Mouse (Mus musculus) Muller cell, postnatal 12 days (primary cell): ENCODE measurements around the gene Tuba8.
A peak's percentile ranks its signal among the peaks of the same experiment; 100 is the strongest.

Experiments
- DNase-seq: peaks from one replicate; pipeline ENCODE4 v3.0.0-alpha.2; 2015; ENCODE audit errors: inconsistent ontology term

Gene Tuba8

DNA sequence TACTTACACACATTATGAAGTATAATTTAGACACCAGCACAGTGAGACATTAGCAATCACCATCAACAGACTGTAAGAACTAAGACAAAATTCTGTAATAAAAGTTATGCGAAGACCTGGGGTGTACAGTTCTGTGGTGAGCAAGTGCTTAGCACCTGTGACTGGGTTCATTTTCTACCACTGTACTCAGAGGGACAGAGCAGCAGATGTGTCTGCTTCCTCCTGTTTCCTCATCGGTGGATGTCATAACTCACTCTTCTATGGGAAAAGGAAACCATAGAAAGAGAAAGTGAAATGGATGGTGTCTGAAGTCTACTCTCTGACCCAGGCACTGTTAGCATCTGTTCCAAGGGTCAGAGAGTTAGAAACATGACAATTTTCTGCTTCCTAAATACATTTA is 16.2 kb downstream of the Tuba8 start:
- no peak for DNase-seq

DNA sequence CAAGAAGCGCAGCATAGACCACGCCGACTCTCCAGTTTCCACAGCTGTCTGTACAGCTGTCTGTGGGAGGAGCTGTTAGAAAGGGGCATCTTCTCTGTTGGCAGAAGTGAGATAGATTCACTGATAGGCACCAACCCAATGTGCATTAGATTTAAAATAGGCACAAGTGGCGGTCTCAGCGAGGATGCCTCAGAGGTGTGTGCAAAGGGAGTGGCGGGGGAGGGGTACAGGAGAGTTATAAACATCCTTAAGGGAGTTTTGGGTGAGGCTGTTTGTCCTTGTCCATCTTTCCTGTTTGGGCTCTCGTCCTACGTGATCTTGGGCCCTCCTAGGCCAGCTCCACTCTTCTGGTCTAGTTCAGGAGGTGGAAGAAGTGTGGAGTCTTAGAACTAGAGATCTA is 17.9 kb downstream of the Tuba8 start:
- DNase-seq, result no peak

DNA sequence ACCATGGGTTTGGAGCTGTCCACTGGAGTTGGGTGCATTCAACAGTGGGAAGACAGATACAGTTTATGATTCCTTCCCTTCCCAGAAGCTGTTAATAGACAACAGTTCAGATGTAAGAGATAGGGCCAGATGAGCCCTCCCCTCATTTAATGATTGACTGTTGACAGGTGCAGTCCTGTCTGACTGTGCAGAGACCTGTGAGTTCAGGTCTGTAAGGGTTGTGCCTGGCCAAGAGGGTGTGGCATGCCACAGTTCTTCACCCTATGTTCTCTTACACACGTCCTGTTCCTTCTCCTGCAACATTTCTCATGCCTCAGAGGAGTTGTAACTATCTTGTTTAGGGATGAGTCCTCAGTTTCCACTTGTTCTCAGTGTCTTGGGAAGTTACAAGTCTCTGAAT is 22.2 kb downstream of the Tuba8 start:
- DNase-seq, result no peak

DNA sequence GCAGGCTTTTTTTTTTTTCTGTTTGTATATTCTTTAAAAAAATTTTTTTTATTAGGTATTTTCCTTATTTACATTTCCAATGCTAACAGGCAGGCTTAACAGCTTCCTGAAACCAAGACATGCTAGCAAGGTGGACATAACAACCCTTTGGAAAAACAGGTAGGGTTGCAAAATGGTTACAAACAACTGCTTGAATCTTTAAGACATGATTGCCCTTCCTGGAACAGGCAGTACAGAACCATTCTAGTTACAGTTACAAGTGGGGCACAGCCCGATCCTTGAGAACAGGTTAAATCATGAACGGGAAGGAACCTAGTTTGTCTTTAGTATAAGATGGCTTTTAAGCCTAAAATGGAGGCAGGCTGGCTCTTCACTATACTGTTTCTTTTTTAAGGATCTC is 25.9 kb downstream of the Tuba8 start:
- no peak for DNase-seq

DNA sequence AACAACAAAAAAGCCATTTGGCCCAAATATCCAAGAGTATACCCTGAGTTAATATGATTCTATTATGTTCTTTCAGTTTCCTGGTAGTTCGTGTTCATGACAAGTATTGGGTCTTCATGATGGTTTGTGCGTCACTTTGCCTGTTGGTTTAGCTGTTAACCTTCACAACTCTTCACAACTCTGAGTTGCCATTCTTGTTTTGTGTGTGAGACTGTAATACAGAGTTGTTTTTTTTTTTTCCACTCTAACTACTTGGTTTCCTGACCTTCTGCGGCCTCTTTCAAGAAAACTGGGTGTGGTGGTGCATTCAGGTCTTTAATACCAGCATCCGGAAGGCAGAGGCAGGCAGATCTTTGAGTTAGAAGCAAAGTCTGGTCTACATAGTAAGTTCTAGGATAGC is 27.7 kb downstream of the Tuba8 start:
- DNase-seq, result no peak

DNA sequence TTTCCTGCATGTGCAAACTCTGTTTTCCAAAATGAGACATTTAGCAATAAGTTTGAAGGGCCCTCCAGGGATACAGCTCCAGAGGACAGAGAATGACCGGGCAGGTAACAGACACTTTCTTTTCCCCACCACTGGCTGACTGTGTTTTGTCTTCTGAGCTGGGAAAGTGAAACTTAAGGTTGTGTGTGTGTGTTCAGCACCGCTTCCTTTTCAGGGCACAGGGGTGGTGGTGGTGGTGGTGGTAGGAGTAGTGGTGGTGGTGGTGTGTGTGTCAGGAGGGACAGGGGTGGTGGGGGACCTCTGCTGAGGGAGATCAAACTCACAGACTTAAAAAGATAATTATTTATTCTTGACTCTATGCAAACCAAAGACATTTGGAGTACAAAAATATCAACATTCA is 31.3 kb downstream of the Tuba8 start:
- no peak for DNase-seq

DNA sequence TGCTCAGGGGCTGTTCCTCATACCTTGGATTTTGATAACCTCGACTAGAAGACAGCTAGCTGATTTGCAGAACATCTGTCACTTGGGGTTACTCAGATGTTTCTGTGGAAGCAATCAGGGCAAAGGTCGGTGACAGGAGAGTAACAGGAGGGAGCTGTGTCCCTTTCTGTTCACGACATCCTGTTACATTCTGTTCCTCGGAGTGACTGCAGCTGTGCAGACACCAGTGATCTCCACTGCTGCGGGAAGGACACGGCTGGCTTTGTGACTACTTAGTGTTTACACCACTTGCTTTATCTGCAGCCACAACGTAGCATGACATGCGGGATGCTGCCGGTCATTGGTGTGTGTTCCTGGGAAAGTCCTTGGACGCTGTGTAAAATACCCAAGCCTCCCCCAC is 32.7 kb downstream of the Tuba8 start:
- no peak for DNase-seq

DNA sequence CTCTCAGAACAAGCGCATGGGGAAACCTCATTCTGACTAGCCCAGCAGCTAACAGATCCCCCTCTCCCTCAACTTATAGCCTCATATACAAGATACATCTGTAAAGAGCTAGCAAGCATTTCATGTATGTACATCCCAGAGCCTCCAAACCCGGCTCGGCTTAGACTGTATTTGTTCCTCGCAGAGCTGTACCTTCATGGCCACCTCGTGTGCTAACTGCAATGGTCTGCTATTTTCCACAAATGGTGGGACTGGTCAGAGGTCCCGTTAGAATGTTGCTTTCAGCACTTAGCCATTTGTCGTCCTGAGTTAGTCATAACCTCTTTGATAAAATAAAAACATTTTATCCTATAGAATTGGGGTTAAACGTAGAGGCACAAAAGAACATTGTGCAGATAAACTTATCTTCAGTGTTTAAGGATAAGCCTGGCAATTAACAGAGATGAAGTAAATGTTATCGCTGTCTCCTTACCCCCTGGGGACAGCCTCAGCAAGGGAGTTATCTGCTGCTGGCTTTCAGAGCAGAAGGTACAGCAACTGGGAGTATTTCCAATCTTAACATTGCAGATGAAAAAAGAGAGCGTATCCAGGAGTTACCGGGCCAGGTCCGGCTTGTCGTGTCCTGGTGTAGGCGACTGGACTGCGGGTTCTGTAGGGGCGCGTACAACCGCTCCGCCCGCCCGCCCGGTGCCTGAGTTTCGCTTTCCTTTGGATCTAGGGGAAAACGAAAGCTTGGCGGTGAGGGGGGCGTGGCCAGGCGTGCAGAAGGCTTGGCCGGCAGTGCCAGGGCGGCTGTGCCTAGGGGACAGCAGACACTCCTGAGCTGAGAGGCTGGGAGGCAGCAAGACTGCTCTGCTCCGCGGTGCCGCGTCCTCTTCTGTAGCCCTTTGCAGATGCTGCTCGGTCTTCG is 34.9 kb downstream of the Tuba8 start, which contains the start of gene Usp18:
Gene Usp18, plus strand, starts transcription at position 780 of the 910 bp plus-strand sequence.
- DNase-seq, result peak; percentile 97

DNA sequence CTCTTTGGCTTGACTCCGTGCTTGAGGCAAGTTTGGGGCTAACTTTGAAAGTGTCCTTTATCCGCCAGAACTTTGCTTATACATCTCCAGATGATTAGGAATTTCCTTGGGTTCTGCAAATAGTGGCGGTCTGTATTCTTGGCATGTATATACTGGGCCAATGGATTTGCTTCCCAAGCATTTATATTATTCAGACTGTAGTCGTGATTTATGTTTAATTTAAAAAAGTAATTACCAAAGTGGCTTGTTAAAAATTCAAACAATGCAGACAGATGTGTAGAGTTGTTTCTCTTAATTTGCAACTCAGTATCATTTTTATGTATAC is 35.5 kb downstream of the Tuba8 start:
- peak; percentile 4 for DNase-seq

DNA sequence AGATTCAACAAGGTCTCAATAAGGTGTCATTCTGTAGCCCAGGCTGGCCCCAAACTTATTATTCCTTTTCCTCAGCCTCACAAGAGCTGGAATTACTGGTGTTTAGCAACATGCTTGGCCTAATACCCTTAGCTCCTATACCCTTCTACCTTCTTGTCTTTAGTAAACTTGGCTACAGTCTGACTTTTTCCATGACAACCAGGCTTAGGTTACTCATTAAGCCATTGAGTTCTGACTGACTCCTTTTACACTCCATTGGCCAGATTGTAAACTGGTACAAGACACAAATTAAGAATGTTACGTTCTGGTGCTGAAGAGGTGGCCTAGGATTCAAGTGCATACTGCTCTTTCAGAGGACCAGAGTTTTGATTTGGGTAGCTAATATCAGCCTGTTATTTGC is 39.9 kb downstream of the Tuba8 start:
- DNase-seq, result no peak

DNA sequence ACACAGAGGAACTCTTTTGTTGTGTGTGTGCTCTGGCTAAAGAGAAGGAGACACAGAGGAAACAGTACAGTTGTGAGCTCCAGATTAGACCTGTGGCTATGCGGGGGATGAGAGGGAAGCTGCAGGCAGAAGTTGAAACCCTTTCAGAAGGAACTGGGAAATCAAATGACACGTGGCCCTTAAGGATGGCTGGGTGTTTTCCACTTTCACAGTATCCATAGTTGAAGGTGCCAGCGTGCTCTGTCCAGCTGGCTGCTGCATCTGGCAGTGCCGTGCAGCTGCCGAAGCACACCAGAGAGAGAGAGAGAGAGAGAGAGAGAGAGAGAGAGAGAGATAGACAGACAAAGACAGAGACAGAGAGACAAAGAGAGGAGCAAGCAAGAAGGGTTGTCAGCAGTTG is 40.8 kb downstream of the Tuba8 start:
- DNase-seq, result no peak

DNA sequence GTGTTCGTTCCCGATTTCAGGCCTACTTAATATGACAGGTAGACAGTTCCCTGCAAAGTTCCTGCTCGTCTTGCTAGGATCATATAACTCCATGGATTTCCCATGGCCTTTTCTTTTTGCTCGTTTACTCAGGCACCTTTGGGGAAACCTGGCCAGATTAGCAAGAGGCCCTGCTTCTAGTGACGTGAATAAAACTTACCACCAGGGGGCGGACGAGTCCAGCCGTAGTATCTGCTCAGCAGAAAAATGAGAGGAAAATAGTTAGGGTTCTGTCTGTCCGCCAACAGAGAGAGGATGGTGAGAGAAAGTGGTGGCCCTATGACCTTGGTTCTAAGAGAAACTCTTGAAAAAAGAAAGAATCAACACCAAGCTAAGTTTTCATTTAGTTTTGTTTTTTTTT is 50.1 kb downstream of the Tuba8 start:
- DNase-seq, result peak; percentile 47

DNA sequence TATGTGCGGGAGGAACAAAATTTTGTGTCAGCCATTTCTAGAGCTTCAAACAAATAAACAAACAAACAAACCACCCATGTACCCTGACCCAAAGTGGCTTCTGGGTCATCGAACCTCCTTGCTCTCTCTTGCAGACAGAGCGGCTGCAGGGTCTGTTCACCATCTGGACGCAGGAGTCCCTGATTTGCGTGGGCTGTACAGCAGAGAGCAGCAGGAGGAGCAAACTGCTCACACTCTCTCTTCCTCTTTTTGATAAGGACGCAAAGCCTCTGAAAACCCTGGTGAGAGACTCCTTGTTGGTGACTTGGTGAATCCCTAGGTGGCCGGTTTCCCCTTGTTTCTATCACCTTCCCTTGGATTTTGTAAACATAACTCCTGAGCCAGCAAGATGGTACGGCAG is 50.7 kb downstream of the Tuba8 start:
- no peak for DNase-seq

DNA sequence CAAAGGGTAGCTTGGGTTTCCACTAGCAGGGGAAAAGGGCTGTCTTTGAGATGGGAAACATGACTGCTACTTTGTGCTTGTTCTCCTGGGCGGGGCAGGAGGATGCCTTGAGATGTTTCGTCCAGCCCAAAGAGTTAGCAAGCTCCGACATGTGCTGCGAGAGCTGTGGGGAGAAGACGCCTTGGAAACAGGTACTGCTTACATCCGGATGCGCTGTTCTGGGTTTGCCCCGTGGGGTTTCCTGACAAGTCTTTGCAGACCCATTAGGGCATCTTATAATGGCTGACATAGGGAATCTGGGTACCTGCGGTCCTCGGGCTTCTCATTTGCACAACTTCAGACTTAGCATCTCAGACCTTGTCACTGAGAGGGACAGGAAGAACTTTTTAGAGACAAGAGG is 51.5 kb downstream of the Tuba8 start:
- no peak for DNase-seq

DNA sequence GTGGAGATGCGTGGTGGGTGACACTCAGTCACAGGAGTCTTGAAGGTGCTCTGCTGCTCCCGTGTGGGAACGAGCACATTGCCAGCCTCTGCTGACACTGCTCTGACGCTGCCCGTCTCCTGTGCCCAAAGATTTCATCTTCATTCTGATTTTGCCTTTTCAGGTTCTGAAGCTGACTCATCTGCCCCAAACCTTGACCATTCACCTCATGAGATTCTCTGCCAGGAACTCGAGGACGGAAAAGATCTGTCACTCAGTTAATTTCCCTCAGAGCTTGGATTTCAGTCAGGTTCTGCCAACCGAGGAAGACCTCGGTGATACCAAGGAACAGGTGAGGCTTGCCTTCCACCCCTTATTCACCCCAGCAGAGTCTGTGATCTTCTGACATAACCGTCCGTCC is 52.0 kb downstream of the Tuba8 start:
- DNase-seq, result no peak

DNA sequence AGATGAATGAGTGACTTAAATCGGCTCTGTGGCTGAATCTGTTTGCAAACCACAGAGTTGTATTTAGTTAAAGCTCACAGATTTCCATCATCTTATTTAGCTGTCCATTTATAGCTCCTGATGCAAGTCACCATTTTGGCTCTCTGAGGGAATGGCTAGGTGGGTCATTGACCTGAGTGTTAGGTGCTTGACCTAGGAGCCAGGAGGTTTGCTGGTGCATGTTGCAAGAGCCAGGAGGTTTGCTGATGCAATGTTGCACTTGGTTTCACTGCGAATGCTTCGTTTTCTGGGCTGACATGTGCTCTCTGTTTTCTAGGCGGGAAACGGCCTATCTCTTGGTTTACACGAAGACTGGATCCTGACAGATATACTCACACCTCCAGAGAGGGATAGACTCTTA is 59.7 kb downstream of the Tuba8 start:
- no peak for DNase-seq

DNA sequence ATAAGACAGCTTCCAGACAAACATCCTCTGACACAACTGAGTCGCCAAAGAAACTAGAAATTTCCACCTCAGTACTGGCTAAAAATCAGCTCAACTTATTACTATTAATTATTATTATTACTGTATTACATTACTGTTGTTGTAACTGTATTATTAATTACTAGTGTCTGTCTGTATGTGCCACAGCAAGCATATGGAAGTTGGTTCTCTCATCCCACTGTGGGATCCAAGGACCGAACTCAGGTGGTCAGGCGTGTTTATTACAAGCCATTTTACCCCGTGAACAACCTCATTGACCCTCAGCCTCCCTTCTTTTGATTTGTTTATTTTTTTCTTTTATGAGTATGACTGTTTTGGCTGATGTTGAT is 61.2 kb downstream of the Tuba8 start:
- DNase-seq, result no peak

DNA sequence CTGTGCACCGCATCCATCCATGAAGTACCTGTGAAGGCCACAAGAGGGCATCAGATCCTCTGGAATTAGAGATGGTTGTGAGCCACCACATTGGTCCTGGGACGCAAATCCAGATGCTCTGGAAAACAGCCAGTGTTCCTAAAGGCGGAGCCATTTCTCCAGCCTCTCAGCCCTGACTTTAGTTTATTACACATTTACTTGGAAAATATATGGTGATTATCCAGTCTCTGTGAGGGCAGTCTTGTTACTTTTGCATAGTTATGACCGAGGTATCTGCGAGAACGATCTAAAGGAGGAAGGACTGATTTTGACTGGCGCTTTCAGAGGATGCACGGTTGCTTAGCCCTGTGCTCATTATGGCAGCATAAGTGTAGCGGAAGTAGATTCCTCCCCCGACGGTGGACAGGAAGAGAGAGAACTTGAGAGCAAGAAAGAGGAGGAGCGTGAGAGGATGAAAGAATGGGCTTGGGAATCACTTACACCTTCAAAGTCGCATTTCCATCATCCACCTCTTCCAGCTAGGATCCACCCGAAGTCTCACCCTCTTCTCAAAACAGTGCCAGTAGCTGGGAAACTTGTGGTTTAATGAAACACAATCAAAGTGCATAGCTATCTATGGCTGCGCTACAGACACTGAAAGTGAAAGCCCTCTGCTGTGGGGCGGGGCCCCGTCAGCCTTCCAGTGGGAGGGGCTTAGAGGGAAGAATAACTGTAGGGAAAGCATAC is 61.7 kb downstream of the Tuba8 start:
- peak; percentile 87 for DNase-seq

DNA sequence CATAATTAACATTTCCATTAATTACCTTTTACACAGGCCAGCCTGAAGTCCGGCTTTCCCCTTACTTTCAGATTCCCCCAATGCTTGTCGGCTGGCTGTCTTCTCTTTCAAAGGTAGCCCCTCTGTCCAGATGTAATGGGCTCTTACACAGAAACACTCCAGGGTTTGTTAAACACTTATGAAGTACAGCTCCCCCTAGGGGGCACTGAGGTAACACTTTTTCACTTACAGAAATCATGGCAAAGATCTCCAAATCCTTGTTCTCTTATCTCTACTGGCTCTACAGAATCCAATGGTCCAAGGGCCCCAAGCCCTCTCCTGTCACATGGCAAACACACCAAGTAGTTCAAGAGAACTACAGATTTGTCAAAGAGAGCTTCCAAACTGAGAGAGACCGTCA is 63.9 kb downstream of the Tuba8 start:
- DNase-seq, result no peak
